Mouse (Mus musculus) midbrain, embryonic 14.5 days (tissue): ENCODE data around the gene Col18a1. TPM values are rescaled to one million over a fixed set of nuclear protein-coding genes. Genes with fewer than 3 reads are reported as not detected.
"Not testable (repeated sequence)": the region's sequence is repeated elsewhere in the genome, so short reads cannot be mapped to it uniquely, and the experiment has no call there.

Source experiments
- ATAC-seq: fragments of 200-750 bp; cut with Nextera tagmentation; 2 replicates; pipeline ENCODE4 v1.8.0; 2017; ENCODE audit warnings: moderate number of reproducible peaks, moderate library complexity; ENCODE audit not compliant: low FRiP score, low TSS enrichment
- DNase-seq: peaks from one replicate; pipeline ENCODE4 v3.0.0-alpha.2; 2015
- H3K27ac ChIP-seq: fragments of 300-500 bp; sonication (generic); replicated peaks from 2 replicates; pipeline ENCODE4 v1.5.1; 2014; ENCODE audit warnings: mild to moderate bottlenecking, low read depth, low read length, moderate library complexity
- H3K27me3 ChIP-seq: fragments of 300-500 bp; sonication (generic); 2 replicates; pipeline ENCODE4 v1.6.1; 2014; ENCODE audit warnings: low read length, control low read depth, mixed read lengths; ENCODE audit not compliant: control insufficient read depth, insufficient read depth
- H3K36me3 ChIP-seq: fragments of 300-500 bp; sonication (generic); 2 replicates; pipeline ENCODE4 v1.6.1; 2014; ENCODE audit warnings: low read length, control low read depth; ENCODE audit not compliant: control insufficient read depth, insufficient read depth
- H3K4me1 ChIP-seq: fragments of 300-500 bp; sonication (generic); 2 replicates; pipeline ENCODE4 v1.6.1; 2014; ENCODE audit warnings: mild to moderate bottlenecking, antibody characterized with exemption, low read length, control low read depth; ENCODE audit not compliant: control insufficient read depth, insufficient read depth
- H3K4me2 ChIP-seq: fragments of 300-500 bp; sonication (generic); 2 replicates; pipeline ENCODE4 v1.6.1; 2014; ENCODE audit warnings: mild to moderate bottlenecking, low read length, moderate library complexity
- H3K4me3 ChIP-seq: fragments of 300-500 bp; sonication (generic); replicated peaks from 2 replicates; pipeline ENCODE4 v1.5.1; 2014; ENCODE audit warnings: low read depth, low read length
- H3K9ac ChIP-seq: fragments of 300-500 bp; sonication (generic); replicated peaks from 2 replicates; pipeline ENCODE4 v1.6.1; 2014; ENCODE audit warnings: mild to moderate bottlenecking, low read length, moderate library complexity
- H3K9me3 ChIP-seq: fragments of 300-500 bp; sonication (generic); 2 replicates; pipeline ENCODE4 v1.6.1; 2016; ENCODE audit warnings: low read length, control low read depth, mixed read lengths; ENCODE audit not compliant: control insufficient read depth
- WGBS: fragments of 180-500 bp; shearing (Covaris S2); extraction: QIAGEN DNeasy Blood & Tissue Kit; methylation state at CpG from one replicate; pipeline ENCODE4 v1.1.7; 2014; 5-methylcytosine and 5-hydroxymethylcytosine counted together
- polyA plus RNA-seq: library from polyadenylated mRNA; unstranded; fragments of >200 nt; fragmentation: Nextera tagmentation; extraction: Ambion mirVana; gene quantifications from 2 replicates; pipeline ENCODE4 v1.2.1, GENCODE M21; 2014

Gene Col18a1
- polyA plus RNA-seq, 1 experiment from 2014 or later: 33.0 TPM

DNA sequence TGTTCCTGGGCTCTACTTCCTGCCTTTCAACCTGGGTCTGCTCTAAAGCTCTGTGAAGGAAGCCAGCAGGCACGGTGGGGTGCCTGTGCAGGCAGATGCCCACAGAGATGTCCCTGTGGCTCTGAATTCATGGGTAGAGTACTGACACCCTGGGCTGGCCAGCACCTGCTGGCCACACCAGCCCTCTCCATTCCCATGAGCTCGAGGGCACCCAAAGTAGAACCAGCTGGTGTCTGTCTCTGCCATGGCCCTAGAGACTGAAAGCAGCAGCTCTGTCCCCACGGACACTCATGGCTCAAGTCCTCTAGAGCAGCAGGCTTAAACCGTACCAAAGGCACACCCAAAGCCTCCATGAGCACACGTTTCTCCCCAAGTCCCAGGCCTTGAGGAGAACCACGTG is 30.1 kb downstream of the Col18a1 start:
- Histone ChIP-seq H3K27ac (no peak overlapping the region), H3K4me3 (no peak overlapping the region), H3K9ac (no peak overlapping the region), H3K36me3 (no peaks in the 10 kb centered on the region), H3K4me2 (no peak overlapping the region), H3K4me1 (peaks cover 5% of the 10 kb centered on the region; the same call in 1 of the 2 replicates), H3K27me3 (no peaks in the 10 kb centered on the region), H3K9me3 (no peaks in the 10 kb centered on the region)
- no peak for DNase-seq
- no peak for ATAC-seq
- WGBS: 94% methylated on average over 6 of the region's 6 CpGs

DNA sequence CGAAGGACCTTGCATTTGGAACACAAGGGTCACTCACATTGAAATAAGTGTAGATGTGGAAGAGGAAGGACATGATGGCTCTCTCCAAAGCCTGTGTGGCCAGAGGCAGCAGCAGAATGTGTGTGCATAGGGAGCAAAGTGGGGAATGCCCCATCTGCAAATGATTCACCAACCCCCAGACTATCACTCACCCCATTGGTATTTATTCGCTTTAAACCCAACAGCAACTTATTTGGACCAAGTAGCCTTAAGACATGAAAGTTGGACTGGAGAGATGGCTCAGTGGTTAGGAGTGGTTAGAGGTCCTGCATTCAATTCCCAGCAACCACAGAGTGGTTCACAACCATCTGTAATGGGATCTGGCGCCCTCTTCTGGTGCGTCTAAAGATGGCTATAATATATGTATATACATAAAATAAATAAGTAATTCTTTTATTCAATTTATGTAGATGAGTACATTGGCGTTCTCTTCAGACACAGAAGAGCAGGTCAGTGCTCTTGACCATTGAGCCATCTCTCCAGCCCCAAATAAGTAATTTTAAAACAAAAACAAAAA is 31.0 kb downstream of the Col18a1 start:
- Histone ChIP-seq H3K4me3 (no peak overlapping the region), H3K9me3 (no peaks in the 10 kb centered on the region), H3K36me3 (no peaks in the 10 kb centered on the region), H3K4me1 (peaks cover 10% of the 10 kb centered on the region; the same call in 1 of the 2 replicates), H3K27ac (no peak overlapping the region), H3K4me2 (no peak overlapping the region), H3K9ac (no peak overlapping the region), H3K27me3 (no peaks in the 10 kb centered on the region)
- ATAC-seq (no peak), DNase-seq (no peak)
- WGBS: 97% methylated on average over 5 of the region's 5 CpGs

DNA sequence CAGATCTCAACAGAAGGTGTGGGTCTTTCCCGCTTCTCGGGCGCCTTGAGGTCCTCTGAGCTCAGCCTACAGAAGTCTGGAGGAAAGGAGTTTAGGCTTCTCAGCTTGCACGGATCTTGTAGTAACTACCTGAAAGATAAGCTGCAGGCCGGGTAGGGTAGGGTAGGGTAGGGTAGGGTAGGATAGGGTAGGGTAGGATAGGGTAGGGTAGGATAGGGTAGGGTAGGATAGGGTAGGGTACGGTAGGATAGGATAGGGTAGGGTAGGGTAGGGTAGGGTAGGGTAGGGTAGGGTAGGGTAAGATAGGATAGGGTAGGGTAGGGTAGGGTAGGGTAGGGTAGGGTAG is 31.6 kb downstream of the Col18a1 start:
- not testable (repeated sequence) for H3K9ac ChIP-seq, H3K27me3 ChIP-seq, H3K4me2 ChIP-seq, DNase-seq, H3K9me3 ChIP-seq, H3K27ac ChIP-seq, H3K36me3 ChIP-seq, H3K4me3 ChIP-seq, ATAC-seq
- 62% methylated on average over 6 of the region's 6 CpGs for WGBS
- H3K4me1 ChIP-seq: peaks cover 10% of the 10 kb centered on the region; the same call in 1 of the 2 replicates

DNA sequence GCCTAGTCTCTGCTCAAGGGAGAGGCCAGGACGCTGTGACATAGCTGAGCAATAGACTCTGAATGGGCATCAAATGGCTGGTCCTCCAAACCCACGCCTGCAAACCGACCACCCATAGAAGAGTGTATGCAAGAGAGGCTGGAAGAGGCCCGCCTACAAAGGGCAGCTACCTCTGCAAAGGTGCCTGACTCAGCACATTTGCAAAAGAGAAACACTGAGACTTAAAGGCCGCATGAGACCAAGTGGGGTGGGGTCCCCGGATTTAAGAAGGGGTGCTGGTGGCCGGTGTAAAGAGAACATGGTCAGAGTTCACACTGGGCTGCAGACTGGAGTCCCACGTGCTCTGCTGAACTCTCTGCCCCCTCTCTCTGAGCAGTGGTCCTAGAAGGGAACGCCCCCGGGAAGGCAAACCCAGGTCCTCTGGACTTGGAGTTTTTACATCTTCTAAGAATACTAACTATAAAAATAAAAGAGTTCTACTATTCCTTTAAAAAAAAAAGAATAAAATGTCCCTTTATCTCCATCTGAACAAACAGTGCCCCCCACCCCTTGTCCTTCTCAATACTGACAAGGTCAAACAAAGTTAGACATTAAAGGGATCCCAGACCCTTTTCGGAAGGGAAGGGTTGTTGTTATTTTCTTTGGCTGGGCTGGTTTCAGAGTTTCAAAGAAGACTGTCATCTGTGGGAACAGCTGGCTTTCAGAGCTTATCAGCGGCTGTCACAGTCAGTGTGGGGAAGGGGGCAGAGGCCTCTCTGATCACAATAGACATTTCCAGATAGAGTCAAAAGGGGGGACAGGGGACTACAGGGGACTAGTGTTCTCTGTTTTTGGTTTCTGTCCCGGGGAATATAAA is 32.2 kb downstream of the Col18a1 start:
- H3K4me2 ChIP-seq: no peak overlapping the region
- no peak for ATAC-seq
- no peak for DNase-seq
- no peaks in the 10 kb centered on the region for H3K27me3 ChIP-seq
- H3K36me3 ChIP-seq: no peaks in the 10 kb centered on the region
- H3K4me3 ChIP-seq: no peak overlapping the region
- H3K27ac ChIP-seq: no peak overlapping the region
- 44% methylated on average over 13 of the region's 13 CpGs for WGBS
- H3K9ac ChIP-seq: no peak overlapping the region
- no peaks in the 10 kb centered on the region for H3K9me3 ChIP-seq
- peaks cover 10% of the 10 kb centered on the region; the same call in 1 of the 2 replicates for H3K4me1 ChIP-seq

DNA sequence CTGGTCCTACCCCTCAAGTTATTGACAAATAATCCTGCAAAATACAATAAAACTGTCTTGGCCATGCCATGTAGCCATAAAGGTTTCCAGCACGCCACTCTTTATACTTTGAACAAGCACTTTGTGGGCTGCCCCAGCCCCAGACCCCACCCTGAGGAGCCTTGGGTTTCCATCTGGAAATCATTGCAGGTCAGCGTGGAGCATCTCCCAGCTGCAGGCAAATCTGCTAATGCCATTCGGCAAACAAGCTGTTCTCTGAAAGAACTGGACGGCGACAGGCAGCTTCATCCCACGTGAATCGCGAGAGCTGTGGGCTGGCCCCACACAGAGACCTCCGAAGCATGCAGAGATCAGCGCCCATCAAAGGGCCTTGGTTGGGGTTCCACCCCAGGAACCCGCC is 34.2 kb downstream of the Col18a1 start:
- no peak for DNase-seq
- Histone ChIP-seq H3K4me2 (no peak overlapping the region), H3K36me3 (no peaks in the 10 kb centered on the region), H3K27me3 (no peaks in the 10 kb centered on the region), H3K27ac (0 out of 2 replicates have a peak overlapping the region, but pooled peaks have one; percentile 26), H3K4me1 (peaks cover 10% of the 10 kb centered on the region; the same call in 1 of the 2 replicates), H3K9me3 (no peaks in the 10 kb centered on the region), H3K9ac (no peak overlapping the region), H3K4me3 (no peak overlapping the region)
- 23% methylated on average over 11 of the region's 11 CpGs for WGBS
- no peak for ATAC-seq

- peaks cover 10% of the 10 kb centered on the region; the same call in 1 of the 2 replicates for H3K4me1 ChIP-seq
- H3K27me3 ChIP-seq: no peaks in the 10 kb centered on the region
- H3K4me2 ChIP-seq: no peak overlapping the region
- DNase-seq: no peak
- no peaks in the 10 kb centered on the region for H3K9me3 ChIP-seq
- no peak overlapping the region for H3K4me3 ChIP-seq
- H3K36me3 ChIP-seq: no peaks in the 10 kb centered on the region
- no peak for ATAC-seq
- no peak overlapping the region for H3K9ac ChIP-seq
- 46% methylated on average over 6 of the region's 6 CpGs for WGBS
- H3K27ac ChIP-seq: no peak overlapping the region
Measured at GRCm38 (mm10) chr10:77131536-77131935, 34.8 kb downstream of the Col18a1 start.

GRCm38 (mm10) chr10:77130561-77131240 is 35.6 kb downstream of the Col18a1 start:
- peaks cover 10% of the 10 kb centered on the region; the same call in 1 of the 2 replicates for H3K4me1 ChIP-seq
- DNase-seq: peak; percentile 95
- no peak overlapping the region for H3K9ac ChIP-seq
- H3K9me3 ChIP-seq: no peaks in the 10 kb centered on the region
- H3K27ac ChIP-seq: 0 out of 2 replicates have a peak overlapping the region, but pooled peaks have one; percentile 37
- H3K36me3 ChIP-seq: no peaks in the 10 kb centered on the region
- no peak overlapping the region for H3K4me2 ChIP-seq
- ATAC-seq: peak; percentile 69; the same call in 1 of the 2 replicates
- no peak overlapping the region for H3K4me3 ChIP-seq
- 45% methylated on average over 13 of the region's 13 CpGs for WGBS
- no peaks in the 10 kb centered on the region for H3K27me3 ChIP-seq

- WGBS: 87% methylated on average over 6 of the region's 6 CpGs
- DNase-seq: no peak
- no peaks in the 10 kb centered on the region for H3K27me3 ChIP-seq
- ATAC-seq: no peak
- H3K36me3 ChIP-seq: no peaks in the 10 kb centered on the region
- H3K9me3 ChIP-seq: no peaks in the 10 kb centered on the region
- no peak overlapping the region for H3K9ac ChIP-seq
- H3K4me3 ChIP-seq: no peak overlapping the region
- H3K4me1 ChIP-seq: peaks cover 10% of the 10 kb centered on the region; the same call in 1 of the 2 replicates
- H3K4me2 ChIP-seq: no peak overlapping the region
- no peak overlapping the region for H3K27ac ChIP-seq
Measured at GRCm38 (mm10) chr10:77129637-77130410, 36.5 kb downstream of the Col18a1 start.
